Mouse (Mus musculus) lung, postnatal 0 days (tissue): ENCODE measurements around the gene Dhrs9.

Source experiments
- CTCF ChIP-seq: IDR thresholded peaks from 2 replicates; pipeline ENCODE4 v1.5.1; 2016; ENCODE audit warnings: antibody characterized with exemption, mild to moderate bottlenecking
- EP300 ChIP-seq: IDR thresholded peaks from 2 replicates; pipeline ENCODE4 v1.6.1; 2016; ENCODE audit warnings: antibody characterized with exemption, mild to moderate bottlenecking, control low read depth

- no peak for TF ChIP-seq EP300
- TF ChIP-seq CTCF, result no peak
These were observed 61.4 kb downstream of the Dhrs9 start for GRCm38 (mm10) chr2:69441656-69442055.
